Mouse (Mus musculus) WW6 (cell line): ENCODE results near the gene Pla2g4f.

Experiments used
- DNase-seq: peaks from one replicate; pipeline ENCODE4 v3.0.0-alpha.2; 2013; ENCODE audit warnings: low read depth, low spot score

Pla2g4f gene

GRCm38 (mm10) chr2:120313976-120314375, at the start of gene Pla2g4f:
TSS of gene Pla2g4f (minus strand) at chr2:120314165.
- DNase-seq: no peak

GRCm38 (mm10) chr2:120360425-120360824, 46.5 kb upstream of the Pla2g4f start:
- no peak for DNase-seq

- peak; percentile 87 for DNase-seq
Observed at GRCm38 (mm10) chr2:120352682-120353646, 39.0 kb upstream of the Pla2g4f start, which contains the start of gene Vps39. TSS of gene Vps39 (minus strand) at chr2:120353137.

GRCm38 (mm10) chr2:120351321-120351720, 37.4 kb upstream of the Pla2g4f start:
- DNase-seq: no peak

- no peak for DNase-seq
Observed at GRCm38 (mm10) chr2:120348120-120348519, 34.2 kb upstream of the Pla2g4f start.

GRCm38 (mm10) chr2:120341741-120342140, 27.8 kb upstream of the Pla2g4f start:
- DNase-seq: no peak

- DNase-seq: no peak
Observed at GRCm38 (mm10) chr2:120337886-120338285, 23.9 kb upstream of the Pla2g4f start.

GRCm38 (mm10) chr2:120331575-120331974, 17.6 kb upstream of the Pla2g4f start:
- DNase-seq: no peak

GRCm38 (mm10) chr2:120315077-120315476, 1.1 kb upstream of the Pla2g4f start:
- DNase-seq: no peak

GRCm38 (mm10) chr2:120314487-120314886, 522 bp upstream of the Pla2g4f start:
- DNase-seq: no peak

- DNase-seq: no peak
Observed at GRCm38 (mm10) chr2:120312276-120312825, 1.6 kb downstream of the Pla2g4f start.

GRCm38 (mm10) chr2:120304113-120304512, 9.9 kb downstream of the Pla2g4f start:
- DNase-seq: no peak

- no peak for DNase-seq
Observed at GRCm38 (mm10) chr2:120301076-120301475, 12.9 kb downstream of the Pla2g4f start.

- no peak for DNase-seq
Observed at GRCm38 (mm10) chr2:120299866-120300265, 14.1 kb downstream of the Pla2g4f start.

GRCm38 (mm10) chr2:120296160-120296559, 17.8 kb downstream of the Pla2g4f start:
- DNase-seq: no peak

GRCm38 (mm10) chr2:120291471-120292078, 22.4 kb downstream of the Pla2g4f start:
- no peak for DNase-seq

GRCm38 (mm10) chr2:120288995-120289394, 25.0 kb downstream of the Pla2g4f start, which contains the start of gene Pla2g4d:
TSS of gene Pla2g4d (minus strand) at chr2:120289197.
- no peak for DNase-seq

- no peak for DNase-seq
Observed at GRCm38 (mm10) chr2:120288401-120288800, 25.6 kb downstream of the Pla2g4f start.

- DNase-seq: no peak
Observed at GRCm38 (mm10) chr2:120285639-120286038, 28.3 kb downstream of the Pla2g4f start.

GRCm38 (mm10) chr2:120284705-120285104, 29.3 kb downstream of the Pla2g4f start:
- no peak for DNase-seq

- no peak for DNase-seq
Observed at GRCm38 (mm10) chr2:120284094-120284493, 29.9 kb downstream of the Pla2g4f start.

GRCm38 (mm10) chr2:120283550-120283949, 30.4 kb downstream of the Pla2g4f start:
- no peak for DNase-seq
